Mouse (Mus musculus) liver, embryonic 14.5 days (tissue): ENCODE measurements around the gene Klhl3. TPM values are rescaled to one million over a fixed set of nuclear protein-coding genes. Genes with fewer than 3 reads are reported as not detected.
A peak's percentile ranks its signal among the peaks of the same experiment; 100 is the strongest.

Experiments used
- ATAC-seq: fragments of 200-750 bp; cut with Nextera tagmentation; 2 replicates; pipeline ENCODE4 v1.8.0; 2017; ENCODE audit warnings: moderate number of reproducible peaks, mild to moderate bottlenecking, moderate library complexity; ENCODE audit not compliant: insufficient read depth
- DNase-seq, 3 experiments: peaks; one replicate each; pipeline ENCODE4 v3.0.0-alpha.2; 2012 to 2013; ENCODE audit warnings: low read depth in 3 of 3, low spot score in 3 of 3
- H3K27ac ChIP-seq: fragments of 300-500 bp; sonication (generic); 2 replicates; pipeline ENCODE4 v1.5.1; 2014; ENCODE audit warnings: moderate library complexity, mild to moderate bottlenecking, control low read depth, inconsistent platforms
- H3K27me3 ChIP-seq: fragments of 300-500 bp; sonication (generic); 2 replicates; pipeline ENCODE4 v1.6.1; 2014; ENCODE audit warnings: mild to moderate bottlenecking, low read length, moderate library complexity; ENCODE audit not compliant: control insufficient read depth, insufficient read depth
- H3K36me3 ChIP-seq: fragments of 300-500 bp; sonication (generic); replicated peaks from 2 replicates; pipeline ENCODE4 v1.6.1; 2014; ENCODE audit warnings: low read depth; ENCODE audit not compliant: control insufficient read depth, insufficient read depth
- H3K4me1 ChIP-seq, 2 experiments: fragments of 200-500 bp in 1 of 2; fragments of 300-500 bp in 1 of 2; sonication (generic) in 1 of 2; replicated peaks; 2 replicates each; pipeline ENCODE4 v1.6.1; 2012 to 2014; ENCODE audit warnings: antibody characterized with exemption in 1 of 2, inconsistent platforms in 1 of 2, low read length in 1 of 2; ENCODE audit not compliant: control insufficient read depth in 2 of 2, insufficient read depth in 2 of 2
- H3K4me2 ChIP-seq: fragments of 300-500 bp; sonication (generic); 2 replicates; pipeline ENCODE4 v1.6.1; 2014; ENCODE audit warnings: low read depth, mild to moderate bottlenecking, control low read depth, moderate library complexity
- H3K4me3 ChIP-seq, 2 experiments: fragments of 200-500 bp in 1 of 2; fragments of 300-500 bp in 1 of 2; sonication (generic) in 1 of 2; 2 replicates each; pipeline ENCODE4 v1.5.1; 2012 to 2014; ENCODE audit warnings: low read depth in 2 of 2, low read length in 2 of 2, mild to moderate bottlenecking in 2 of 2, control low read depth in 1 of 2, inconsistent platforms in 1 of 2, moderate library complexity in 1 of 2; ENCODE audit not compliant: insufficient read depth in 1 of 2
- H3K9ac ChIP-seq: fragments of 300-500 bp; sonication (generic); replicated peaks from 2 replicates; pipeline ENCODE4 v1.6.1; 2014; ENCODE audit warnings: mild to moderate bottlenecking, control low read depth, moderate library complexity
- H3K9me3 ChIP-seq: fragments of 300-500 bp; sonication (generic); 2 replicates; pipeline ENCODE4 v1.6.1; 2016; ENCODE audit warnings: low read length, mixed read lengths; ENCODE audit not compliant: control insufficient read depth
- CTCF ChIP-seq: IDR thresholded peaks from 2 replicates; pipeline ENCODE4 v1.5.1; 2016; ENCODE audit warnings: antibody characterized with exemption, low read depth, control low read depth
- EP300 ChIP-seq: IDR thresholded peaks from 2 replicates; pipeline ENCODE4 v1.6.1; 2016; ENCODE audit warnings: antibody characterized with exemption, low read depth
- WGBS: fragments of 180-500 bp; shearing (Covaris S2); extraction: QIAGEN DNeasy Blood & Tissue Kit; methylation state at CpG from one replicate; pipeline ENCODE4 v1.1.7; 2014; ENCODE audit not compliant: insufficient replicate concordance; 5-methylcytosine and 5-hydroxymethylcytosine counted together
- polyA plus RNA-seq, 2 experiments: library from polyadenylated mRNA; depleted of rRNA in 1 of 2; stranded (reverse) in 1 of 2; unstranded in 1 of 2; fragments of >200 nt; fragmentation: Nextera tagmentation in 1 of 2; extraction: Ambion mirVana in 1 of 2; gene quantifications; 2 replicates each; pipeline versions ENCODE4 v1.2.1 to v1.2.3; 2012 to 2014

Klhl3 gene
- polyA plus RNA-seq (2012; rRNA removed), result 0.42 and 0.44 TPM in 2 replicates
- 0.51 and 0.63 TPM in 2 replicates for polyA plus RNA-seq (2014; fragmentation: Nextera tagmentation; extraction: Ambion mirVana)

GRCm38 (mm10) chr13:58113061-58113900, at the start of gene Klhl3:
Klhl3 (minus strand) TSS chr13:58113592.
- peak; percentile 43; the same call in 1 of the 2 replicates for ATAC-seq
- H3K9ac ChIP-seq, result peak within 1 kb of the TSS; percentile 7; the same call in 1 of the 2 replicates
- H3K9me3 ChIP-seq, result no peaks in the 10 kb centered on the region
- peaks cover 22% of the 10 kb centered on the region for H3K27me3 ChIP-seq
- peak within 1 kb of the TSS; percentile 50 for H3K4me2 ChIP-seq
- DNase-seq, result no peak
- no peak for TF ChIP-seq EP300
- no peak for TF ChIP-seq CTCF
- WGBS, result 2% methylated on average over 35 of the region's 35 CpGs
- no peaks in the 10 kb centered on the region for H3K36me3 ChIP-seq
- H3K4me1 ChIP-seq, result peaks cover 0 to 7% of the 10 kb centered on the region in 2 experiments; a peak in 2 of 4 replicates
- H3K27ac ChIP-seq, result no peak within 1 kb of the TSS
- peak within 1 kb of the TSS; percentile 44 to 56 for H3K4me3 ChIP-seq

- H3K4me2 ChIP-seq, result no peak overlapping the region
- H3K27me3 ChIP-seq, result no peaks in the 10 kb centered on the region
- no peaks in the 10 kb centered on the region for H3K9me3 ChIP-seq
- H3K27ac ChIP-seq, result no peak overlapping the region
- no peaks in the 10 kb centered on the region; the same call in 1 of the 2 replicates for H3K36me3 ChIP-seq
- no peak overlapping the region for H3K4me3 ChIP-seq
- H3K9ac ChIP-seq, result no peak overlapping the region
- WGBS, result 82% methylated on average over 15 of the region's 15 CpGs
- TF ChIP-seq CTCF (no peak), EP300 (no peak)
- ATAC-seq (no peak), DNase-seq (no peak)
- H3K4me1 ChIP-seq, result peaks cover 0 to 6% of the 10 kb centered on the region in 2 experiments; a peak in 2 of 4 replicates
These were observed 47.4 kb upstream of the Klhl3 start for GRCm38 (mm10) chr13:58160761-58161160.

GRCm38 (mm10) chr13:58158099-58158912, 44.9 kb upstream of the Klhl3 start:
- Histone ChIP-seq H3K9ac (peak overlapping the region; percentile 76), H3K4me1 (peaks cover 0 to 6% of the 10 kb centered on the region in 2 experiments; a peak in 2 of 4 replicates), H3K27ac (peak overlapping the region; percentile 53), H3K4me2 (peak overlapping the region; percentile 83), H3K4me3 (peak overlapping the region; percentile 79 to 90), H3K36me3 (no peaks in the 10 kb centered on the region; the same call in 1 of the 2 replicates), H3K27me3 (no peaks in the 10 kb centered on the region), H3K9me3 (no peaks in the 10 kb centered on the region)
- peak; percentile 83 to 88 (median 83) for DNase-seq
- WGBS, result 3% methylated on average over 16 of the region's 16 CpGs
- TF ChIP-seq EP300 (no peak), CTCF (peak; percentile 98)
- peak; percentile 67 for ATAC-seq

GRCm38 (mm10) chr13:58157447-58158098, 44.2 kb upstream of the Klhl3 start, which contains the start of gene Idnk:
Idnk (plus strand) TSS chr13:58157649.
- DNase-seq, result peak; percentile 73 to 78 (median 76)

More at GRCm38 (mm10) chr13:58157447-58158098, 44.2 kb upstream of the Klhl3 start, which contains the start of gene Idnk:
- Histone ChIP-seq H3K27ac (peak within 1 kb of the TSS; percentile 53), H3K4me2 (peak within 1 kb of the TSS; percentile 83), H3K4me3 (peak within 1 kb of the TSS; percentile 79 to 90), H3K27me3 (no peaks in the 10 kb centered on the region), H3K36me3 (no peaks in the 10 kb centered on the region; the same call in 1 of the 2 replicates), H3K9me3 (no peaks in the 10 kb centered on the region), H3K9ac (peak within 1 kb of the TSS; percentile 76), H3K4me1 (peaks cover 0 to 6% of the 10 kb centered on the region in 2 experiments; a peak in 2 of 4 replicates)
- peak; percentile 87 for ATAC-seq
- TF ChIP-seq EP300 (no peak), CTCF (peak; percentile 73)
- under 1% methylated on average over 30 of the region's 30 CpGs for WGBS
